26 mouse cellular contexts compared by ENCODE assay signal in the genomic region with DNA sequence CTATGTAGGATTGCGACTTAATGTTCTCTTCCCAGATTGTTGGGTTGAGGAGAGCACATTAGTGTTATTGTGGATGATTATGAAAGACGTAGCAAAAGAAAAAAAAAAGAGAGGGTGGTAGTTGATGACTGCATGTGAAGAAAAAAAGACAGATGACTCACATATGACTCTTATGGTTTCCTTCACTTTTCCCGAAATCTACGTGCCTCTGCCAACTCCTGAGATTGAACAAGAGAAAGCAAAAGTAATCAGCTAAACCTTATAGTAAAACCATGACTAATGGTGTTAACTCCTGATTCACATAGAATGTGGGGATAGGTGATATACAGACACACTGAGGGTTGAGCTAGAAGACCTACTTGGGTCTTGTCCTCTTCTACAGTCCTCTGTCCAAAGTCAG. TPM values are rescaled to one million over a fixed set of nuclear protein-coding genes. Genes with fewer than 3 reads are reported as not detected.
DNase-seq lines count a peak whose midpoint lies in the region; ATAC-seq and TF ChIP-seq lines count a peak whose summit lies in the region.
"Had no signal": no experiment of that assay in that cellular context is flagged by ENCODE, and none has a peak within 500 bp of the region (broad histone marks: within the 10 kb centered on the region; RNA-seq: fewer than 3 reads in every experiment).

No protein-coding gene starts in this region.

- no peaks in the 10 kb centered on the region for H3K27me3 ChIP-seq in hindbrain, postnatal 0 days (ENCODE audit: insufficient read depth, low read length)
- H3K27me3 ChIP-seq: CH12.LX; forebrain, embryonic 12.5 days; forebrain, embryonic 15.5 days; heart, embryonic 12.5 days; heart, embryonic 15.5 days; hindbrain, embryonic 13.5 days had no signal

- DNase-seq in 3134 (ENCODE audit: extremely low read depth, insufficient read length, low spot score): peak; percentile 32
- peak; percentile 35 for DNase-seq in 416B (ENCODE audit: low read depth)
- DNase-seq in natural killer cell, adult 2 months (ENCODE audit: low spot score in 2 of 2): no peak
- DNase-seq in hindbrain, postnatal 0 days (ENCODE audit: low spot score): no peak
- no peak for DNase-seq in adrenal gland, postnatal 36 days
- DNase-seq: adrenal gland, adult 8-10 months; adrenal gland, postnatal 25 days; B cell, adult 2 months; cerebellum, adult 18-20 months; cerebellum, adult 9-10 months; cerebellum, postnatal 14 days; gastrocnemius, postnatal 25 days; heart, adult 18-20 months; heart, postnatal 10 days; heart, postnatal 36 days had no signal

- no peak overlapping the region for H3K9ac ChIP-seq in hindbrain, postnatal 0 days (replicated peaks; ENCODE audit: low read length)
- H3K9ac ChIP-seq: forebrain, embryonic 12.5 days; forebrain, embryonic 15.5 days; heart, embryonic 12.5 days; heart, embryonic 15.5 days; hindbrain, embryonic 13.5 days had no signal

- no peak overlapping the region for H3K4me3 ChIP-seq in embryonic fibroblast, embryonic 13.5 days (ENCODE audit: insufficient read depth, low read length)
- H3K4me3 ChIP-seq in hindbrain, postnatal 0 days (ENCODE audit: low read length): no peak overlapping the region
- H3K4me3 ChIP-seq: forebrain, embryonic 12.5 days; forebrain, embryonic 15.5 days; heart, embryonic 12.5 days; heart, embryonic 15.5 days; hindbrain, embryonic 10.5 days; hindbrain, embryonic 13.5 days had no signal

- peak overlapping the region; percentile 84 for H3K27ac ChIP-seq in embryonic fibroblast, embryonic 13.5 days (ENCODE audit: insufficient read depth, low read length)
- no peak overlapping the region for H3K27ac ChIP-seq in hindbrain, postnatal 0 days
- H3K27ac ChIP-seq: forebrain, embryonic 12.5 days; forebrain, embryonic 15.5 days; heart, embryonic 15.5 days; hindbrain, embryonic 10.5 days; hindbrain, embryonic 13.5 days had no signal

- ATAC-seq in hindbrain, postnatal 0 days: no peak
- ATAC-seq: activated CD4-positive, CD25-positive, alpha-beta regulatory T cell, adult 4 months; forebrain, embryonic 15.5 days; intestine, postnatal 0 days had no signal

- peaks cover 2% of the 10 kb centered on the region; the same call in 1 of the 2 replicates for H3K4me1 ChIP-seq in embryonic fibroblast, embryonic 13.5 days (ENCODE audit: control insufficient read depth, insufficient read depth, low read length)
- H3K4me1 ChIP-seq in hindbrain, postnatal 0 days (ENCODE audit: insufficient read depth, low read length): no peaks in the 10 kb centered on the region
- H3K4me1 ChIP-seq: forebrain, embryonic 12.5 days; forebrain, embryonic 15.5 days; heart, embryonic 12.5 days; hindbrain, embryonic 10.5 days; hindbrain, embryonic 13.5 days had no signal

- TF ChIP-seq POLR2A in embryonic fibroblast, embryonic 13.5 days (IDR thresholded peaks at IDR 0.05; ENCODE audit: low read depth, low read length): no peak

- H3K4me2 ChIP-seq in hindbrain, postnatal 0 days (ENCODE audit: low read depth, low read length): no peak overlapping the region
- H3K4me2 ChIP-seq: forebrain, embryonic 12.5 days; forebrain, embryonic 15.5 days; heart, embryonic 12.5 days; heart, embryonic 15.5 days; hindbrain, embryonic 13.5 days had no signal

- no peaks in the 10 kb centered on the region for H3K9me3 ChIP-seq in hindbrain, postnatal 0 days (ENCODE audit: low read length)
- H3K9me3 ChIP-seq: forebrain, embryonic 12.5 days; forebrain, embryonic 15.5 days; G1E; heart, embryonic 12.5 days; heart, embryonic 15.5 days; hindbrain, embryonic 13.5 days had no signal

- WGBS in hindbrain, postnatal 0 days: 83% methylated on average over 4 of the region's 4 CpGs

- H3K36me3 ChIP-seq in hindbrain, postnatal 0 days (ENCODE audit: insufficient read depth, low read length): no peaks in the 10 kb centered on the region
- H3K36me3 ChIP-seq: forebrain, embryonic 12.5 days; forebrain, embryonic 15.5 days; G1E; heart, embryonic 12.5 days; heart, embryonic 15.5 days; hindbrain, embryonic 10.5 days; hindbrain, embryonic 13.5 days had no signal

- no peak for TF ChIP-seq CTCF in embryonic fibroblast, embryonic 13.5 days (IDR thresholded peaks at IDR 0.05; ENCODE audit: borderline replicate concordance, insufficient read depth, low read length)
- no peak for TF ChIP-seq CTCF in hindbrain, postnatal 0 days (IDR thresholded peaks at IDR 0.05; ENCODE audit: low read depth)

RNA-seq across cellular contexts. Expression of gene Il13ra1, which starts 3.3 kb away (rescaled TPM):
- polyA plus RNA-seq in embryonic fibroblast, embryonic 13.5 days (2011; ENCODE audit: insufficient read length, low read depth, missing spikeins): 36.1 and 58.1 TPM in 2 replicates
- total RNA-seq in hindbrain, postnatal 0 days (2014; rRNA removed): 5.8 and 8.7 TPM in 2 replicates
- polyA plus RNA-seq in hindbrain, postnatal 0 days (2015; fragmentation: Nextera tagmentation; extraction: Ambion mirVana): 6.8 and 7.6 TPM in 2 replicates
- total RNA-seq in adrenal gland, postnatal 36 days (2021): 10 to 100 TPM in 1 of 2 experiments, 1 to 10 TPM in 1; 7.1 to 13.8 TPM
- polyA plus RNA-seq: G1E had no signal

Comparison
In these comparisons a context has a peak if more than half of its experiments do, and no peak if none do; other contexts are left out.
1. DNase-seq: peak in 3134 (single experiment) and 416B (single experiment); none in natural killer cell, adult 2 months (0 of 2), hindbrain, postnatal 0 days (single experiment) and adrenal gland, postnatal 36 days (0 of 2).